Mouse (Mus musculus) CH12.LX (cell line): ENCODE results near the gene Adora1.

ENCODE experiments used
- CTCF ChIP-seq, 2 experiments: IDR thresholded peaks in 1 of 2; conservative IDR thresholded peaks in 1 of 2; 2 replicates each; pipeline ENCODE4 v1.5.1; 2011 to 2012; ENCODE audit warnings: low read depth in 2 of 2, low read length in 2 of 2, improper control_type of control experiment in 1 of 2, inconsistent platforms in 1 of 2, mild to moderate bottlenecking in 1 of 2, moderate library complexity in 1 of 2
- GABPA ChIP-seq: IDR thresholded peaks from 2 replicates; pipeline ENCODE4 v1.6.1; 2012; ENCODE audit warnings: low read depth, low read length, improper control_type of control experiment, inconsistent platforms; ENCODE audit not compliant: insufficient replicate concordance
- KAT2A ChIP-seq: IDR thresholded peaks from 2 replicates; pipeline ENCODE4 v1.6.1; 2012; ENCODE audit warnings: low read length, improper control_type of control experiment, inconsistent platforms; ENCODE audit not compliant: insufficient replicate concordance
- MAFK ChIP-seq: IDR thresholded peaks from 2 replicates; pipeline ENCODE4 v1.6.1; 2011; ENCODE audit warnings: low read length, improper control_type of control experiment; ENCODE audit not compliant: insufficient replicate concordance
- POLR2A ChIP-seq: IDR thresholded peaks from 2 replicates; pipeline ENCODE4 v1.6.1; 2011; ENCODE audit warnings: low read depth, mild to moderate bottlenecking, improper control_type of control experiment, low read length
- USF2 ChIP-seq: conservative IDR thresholded peaks from 2 replicates; pipeline ENCODE4 v1.6.1; 2011; ENCODE audit warnings: low read depth, low read length, improper control_type of control experiment

DNA sequence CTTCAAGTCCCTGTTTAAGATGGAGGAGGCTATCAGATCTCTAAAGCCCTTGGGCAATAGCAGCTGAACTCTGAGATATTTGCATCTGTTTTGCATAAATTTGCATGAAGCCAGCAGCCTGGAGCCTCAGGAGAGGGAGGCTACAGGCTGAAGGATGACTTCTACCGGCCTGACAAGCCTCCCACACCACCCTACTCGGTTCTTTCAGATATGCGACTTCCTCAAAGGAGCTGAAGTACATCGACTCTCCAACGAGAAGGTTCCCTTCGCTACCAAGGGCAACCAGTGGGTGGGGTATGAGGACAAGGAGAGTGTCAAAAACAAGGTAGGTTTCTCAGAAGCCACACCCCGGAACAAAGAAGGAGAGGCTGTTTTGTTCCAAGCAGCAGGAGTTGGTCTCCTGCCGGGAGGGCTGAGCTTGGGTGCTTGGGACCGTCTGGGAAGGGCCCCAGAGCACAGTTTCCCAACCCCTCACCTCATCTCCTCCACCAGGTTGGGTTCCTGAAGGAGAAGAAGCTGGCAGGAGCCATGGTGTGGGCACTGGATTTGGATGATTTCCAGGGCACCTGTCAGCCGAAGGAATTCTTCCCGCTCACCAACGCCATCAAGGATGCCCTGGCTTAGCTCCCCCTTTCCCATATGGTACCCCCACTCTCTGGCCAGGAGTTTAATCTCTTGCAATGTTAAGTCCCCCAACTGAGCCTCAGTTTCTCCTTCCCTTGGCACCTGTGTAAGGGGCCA, 46.1 kb downstream of the Adora1 start:
- TF ChIP-seq POLR2A (peak; percentile 48), GABPA (no peak), USF2 (no peak), KAT2A (no peak), CTCF (conservative IDR thresholded peaks at IDR 0.05 in 1 of 2, IDR thresholded peaks at IDR 0.05 in 1 of 2; ENCODE audit: low read depth in 2 of 2, low read length in 2 of 2) (peak; percentile 12 to 82; a peak in 2 of 4 replicates), MAFK (no peak)
